8 mouse cellular contexts compared by ENCODE assay signal in genomic region chr4:89687961-89688803, GRCm38 (mm10). TPM values are rescaled to one million over a fixed set of nuclear protein-coding genes. Genes with fewer than 3 reads are reported as not detected.
DNase-seq lines count a peak whose midpoint lies in the region; ATAC-seq and TF ChIP-seq lines count a peak whose summit lies in the region.

No protein-coding gene starts in this region.

- peak overlapping the region; percentile 73 for H3K4me2 ChIP-seq in forebrain, embryonic 13.5 days
- peak overlapping the region; percentile 69 for H3K4me2 ChIP-seq in intestine, embryonic 14.5 days (ENCODE audit: low read length)
- peak overlapping the region; percentile 59 for H3K4me2 ChIP-seq in liver, embryonic 12.5 days

- intact Hi-C loops in heart, adult 2 months (cut with DNase I) = no loop called here
- intact Hi-C loops in heart, postnatal 25 days (cut with DNase I) = no loop called here

- WGBS in heart, adult 2 months = 1% methylated on average over 78 of the region's 78 CpGs
- WGBS in forebrain, embryonic 13.5 days = under 1% methylated on average over 77 of the region's 78 CpGs
- WGBS in intestine, embryonic 14.5 days = 1% methylated on average over 78 of the region's 78 CpGs
- WGBS in liver, embryonic 12.5 days (ENCODE audit: insufficient replicate concordance) = 2% methylated on average over 78 of the region's 78 CpGs

- TF ChIP-seq EP300 in heart, adult 2 months (IDR thresholded peaks at IDR 0.05; ENCODE audit: insufficient read depth, low read depth, low read length) = no peak

- TF ChIP-seq CTCF in heart, adult 2 months (IDR thresholded peaks at IDR 0.05) = no peak

- H3K4me3 ChIP-seq in heart, adult 2 months = no peak overlapping the region
- H3K4me3 ChIP-seq in forebrain, embryonic 13.5 days = peak overlapping the region; percentile 71
- H3K4me3 ChIP-seq in intestine, embryonic 14.5 days (ENCODE audit: low read depth, low read length) = peak overlapping the region; percentile 41
- H3K4me3 ChIP-seq in liver, embryonic 12.5 days = peak overlapping the region; percentile 42

- no peaks in the 10 kb centered on the region for H3K9me3 ChIP-seq in forebrain, embryonic 13.5 days (replicated peaks)
- H3K9me3 ChIP-seq in intestine, embryonic 14.5 days (ENCODE audit: control insufficient read depth, low read length) = no peaks in the 10 kb centered on the region
- H3K9me3 ChIP-seq in liver, embryonic 12.5 days (replicated peaks) = no peaks in the 10 kb centered on the region

- DNase-seq in heart, adult 2 months = peak; percentile 7 to 18
- DNase-seq in heart, postnatal 25 days (ENCODE audit: low spot score) = no peak
- peak; percentile 78 for DNase-seq in ZHBTc4 (ENCODE audit: low read depth, low spot score)
- peak; percentile 71 for DNase-seq in intestine, embryonic 14.5 days (ENCODE audit: low spot score)
- DNase-seq in ovary, postnatal 10 days (ENCODE audit: low spot score) = peak; percentile 21
- DNase-seq in layer of hippocampus, adult 11-12 months (ENCODE audit: low spot score) = no peak

- no peak for TF ChIP-seq POLR2A in heart, adult 2 months (IDR thresholded peaks at IDR 0.05; ENCODE audit: insufficient read depth, low read depth, low read length)

- no peak overlapping the region for H3K27ac ChIP-seq in heart, adult 2 months
- peak overlapping the region; percentile 46 for H3K27ac ChIP-seq in forebrain, embryonic 13.5 days
- no peak overlapping the region for H3K27ac ChIP-seq in intestine, embryonic 14.5 days (ENCODE audit: low read depth)
- H3K27ac ChIP-seq in liver, embryonic 12.5 days = no peak overlapping the region

- H3K4me1 ChIP-seq in heart, adult 2 months (ENCODE audit: control insufficient read depth, insufficient read depth, low read length) = no peaks in the 10 kb centered on the region
- peaks cover 22% of the 10 kb centered on the region; the same call in 1 of the 2 replicates for H3K4me1 ChIP-seq in forebrain, embryonic 13.5 days
- no peaks in the 10 kb centered on the region for H3K4me1 ChIP-seq in intestine, embryonic 14.5 days (replicated peaks; ENCODE audit: control insufficient read depth, insufficient read depth, low read length)
- 0 out of 2 replicates have a peak, but pooled peaks cover 3% of the 10 kb centered on the region for H3K4me1 ChIP-seq in liver, embryonic 12.5 days

- H3K36me3 ChIP-seq in heart, adult 2 months (ENCODE audit: control insufficient read depth, insufficient read depth, low read length) = no peaks in the 10 kb centered on the region
- no peaks in the 10 kb centered on the region for H3K36me3 ChIP-seq in forebrain, embryonic 13.5 days (ENCODE audit: poor library complexity, severe bottlenecking)
- no peaks in the 10 kb centered on the region for H3K36me3 ChIP-seq in intestine, embryonic 14.5 days (ENCODE audit: control insufficient read depth, insufficient read depth, low read length)
- no peaks in the 10 kb centered on the region for H3K36me3 ChIP-seq in liver, embryonic 12.5 days

- H3K9ac ChIP-seq in heart, adult 2 months (ENCODE audit: low read depth, low read length) = no peak overlapping the region
- peak overlapping the region; percentile 78 for H3K9ac ChIP-seq in forebrain, embryonic 13.5 days
- H3K9ac ChIP-seq in intestine, embryonic 14.5 days (ENCODE audit: low read length) = 0 out of 2 replicates have a peak overlapping the region, but pooled peaks have one; percentile 23
- H3K9ac ChIP-seq in liver, embryonic 12.5 days = no peak overlapping the region

- peak; percentile 92 for ATAC-seq in forebrain, embryonic 13.5 days
- peak; percentile 82 for ATAC-seq in intestine, embryonic 14.5 days (replicated peaks; ENCODE audit: low FRiP score, low TSS enrichment, low read depth)
- ATAC-seq in liver, embryonic 12.5 days = no peak; the same call in 1 of the 2 replicates

- peaks cover 8% of the 10 kb centered on the region; the same call in 1 of the 2 replicates for H3K27me3 ChIP-seq in heart, adult 2 months (ENCODE audit: control insufficient read depth, insufficient read depth, low read length)
- peaks cover 25% of the 10 kb centered on the region for H3K27me3 ChIP-seq in forebrain, embryonic 13.5 days
- H3K27me3 ChIP-seq in intestine, embryonic 14.5 days (replicated peaks; ENCODE audit: control insufficient read depth, insufficient read depth, low read length) = peaks cover 53% of the 10 kb centered on the region
- H3K27me3 ChIP-seq in liver, embryonic 12.5 days (replicated peaks) = peaks cover 53% of the 10 kb centered on the region

- H3K79me2 ChIP-seq in heart, adult 2 months (replicated peaks; ENCODE audit: control insufficient read depth, insufficient read depth, low read length) = no peaks in the 10 kb centered on the region

RNA-seq across cellular contexts. Expression of gene Dmrta1, which starts 8.9 kb away (rescaled TPM):
- not detected for total RNA-seq in heart, adult 2 months (2021)
- polyA plus RNA-seq in heart, adult 2 months (2012; rRNA removed) = not detected in 2 replicates
- not detected for total RNA-seq in heart, postnatal 25 days (2021)
- polyA plus RNA-seq in forebrain, embryonic 13.5 days (2015; fragmentation: Nextera tagmentation; extraction: Ambion mirVana) = 3.0 and 3.4 TPM in 2 replicates
- polyA plus RNA-seq in intestine, embryonic 14.5 days (2014; fragmentation: Nextera tagmentation; extraction: Ambion mirVana) = 0.05 and 0.18 TPM in 2 replicates
- not detected in 2 replicates for polyA plus RNA-seq in liver, embryonic 12.5 days (2016; fragmentation: Nextera tagmentation; extraction: Ambion mirVana)

Comparison
In these comparisons a context has a peak if more than half of its experiments do, and no peak if none do; other contexts are left out.
1. DNase-seq: peak in heart, adult 2 months (2 of 2), ZHBTc4 (single experiment), intestine, embryonic 14.5 days (single experiment) and ovary, postnatal 10 days (single experiment); none in heart, postnatal 25 days (single experiment) and layer of hippocampus, adult 11-12 months (single experiment).
2. H3K9ac ChIP-seq: peak in forebrain, embryonic 13.5 days (single experiment) and intestine, embryonic 14.5 days (single experiment); none in heart, adult 2 months (single experiment) and liver, embryonic 12.5 days (single experiment).
3. Peak in every context shown above with its lines, with median percentiles within 50 percentile points of each other: H3K4me2 ChIP-seq.